Comparison of ENCODE assay signal across 15 mouse cellular contexts in genomic region chr4:77513041-77513440, GRCm38 (mm10).
"Had no signal": no experiment of that assay in that cellular context is flagged by ENCODE, and none has a peak within 500 bp of the region (broad histone marks: within the 10 kb centered on the region; RNA-seq: fewer than 3 reads in every experiment).

No protein-coding gene starts in this region.

- DNase-seq: retina, postnatal 1 day; right cerebral cortex, adult 18-20 months; right cerebral cortex, postnatal 14 days; right cerebral cortex, postnatal 25 days; right cerebral cortex, postnatal 4 days; spleen, adult 18-20 months; thymus, adult 18-20 months; thymus, adult 2 months; thymus, postnatal 14 days; thymus, postnatal 25 days; thymus, postnatal 36 days; thymus, postnatal 4 days had no signal

- H3K27me3 ChIP-seq: neural tube, embryonic 15.5 days; stomach, embryonic 15.5 days had no signal

- H3K4me3 ChIP-seq: neural tube, embryonic 15.5 days; stomach, embryonic 15.5 days had no signal

- H3K36me3 ChIP-seq: neural tube, embryonic 15.5 days; stomach, embryonic 15.5 days had no signal

- H3K4me2 ChIP-seq: neural tube, embryonic 15.5 days; stomach, embryonic 15.5 days had no signal

- H3K9me3 ChIP-seq: neural tube, embryonic 15.5 days; stomach, embryonic 15.5 days had no signal

- H3K4me1 ChIP-seq: neural tube, embryonic 15.5 days; stomach, embryonic 15.5 days had no signal

- H3K9ac ChIP-seq: neural tube, embryonic 15.5 days; stomach, embryonic 15.5 days had no signal

- H3K27ac ChIP-seq: neural tube, embryonic 15.5 days; stomach, embryonic 15.5 days; stomach, postnatal 0 days had no signal
